Mouse (Mus musculus) stomach, postnatal 0 days (tissue): ENCODE data around the gene Tppp3.

Experiments used
- CTCF ChIP-seq: IDR thresholded peaks from 2 replicates; pipeline ENCODE4 v1.5.1; 2016; ENCODE audit warnings: antibody characterized with exemption, low read depth, mild to moderate bottlenecking, moderate library complexity
- EP300 ChIP-seq: optimal IDR thresholded peaks from 2 replicates; pipeline ENCODE3; 2016; ENCODE audit warnings: antibody characterized with exemption

GRCm38 (mm10) chr8:105431743-105432515 lies 39.4 kb downstream of the Tppp3 start:
- TF ChIP-seq CTCF (no peak), EP300 (no peak)
